Mouse (Mus musculus): ENCODE measurements around the gene Mtr.

The Mtr gene

GRCm38 (mm10) chr13:12245938-12246337 lies 12.0 kb downstream of the Mtr start:
- no peak for DNase-seq (ENCODE audit: extremely low spot score, low read depth, low spot score)

GRCm38 (mm10) chr13:12243991-12244390 lies 13.9 kb downstream of the Mtr start:
- DNase-seq (ENCODE audit: extremely low spot score, low read depth, low spot score), result no peak

DNA sequence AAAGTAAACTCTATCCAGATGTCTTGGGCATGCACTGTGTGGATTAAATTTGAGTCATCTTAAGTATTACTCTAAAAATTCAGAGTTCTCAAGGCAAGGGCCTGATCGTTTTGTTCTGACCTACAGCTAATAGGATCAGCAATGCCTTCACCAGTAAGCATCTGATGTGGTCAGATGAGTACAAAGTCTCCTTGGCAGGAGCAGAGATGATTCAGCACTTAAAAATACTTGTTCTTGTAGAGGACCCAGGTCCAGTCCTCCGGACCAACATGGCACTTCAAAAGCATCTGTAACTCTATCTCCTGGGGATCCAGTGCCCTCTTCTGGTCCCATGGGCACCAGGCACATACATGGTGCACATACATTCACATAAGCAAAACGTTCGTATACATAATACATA lies 25.8 kb downstream of the Mtr start:
- no peak for DNase-seq (ENCODE audit: extremely low spot score, low read depth, low spot score)

DNA sequence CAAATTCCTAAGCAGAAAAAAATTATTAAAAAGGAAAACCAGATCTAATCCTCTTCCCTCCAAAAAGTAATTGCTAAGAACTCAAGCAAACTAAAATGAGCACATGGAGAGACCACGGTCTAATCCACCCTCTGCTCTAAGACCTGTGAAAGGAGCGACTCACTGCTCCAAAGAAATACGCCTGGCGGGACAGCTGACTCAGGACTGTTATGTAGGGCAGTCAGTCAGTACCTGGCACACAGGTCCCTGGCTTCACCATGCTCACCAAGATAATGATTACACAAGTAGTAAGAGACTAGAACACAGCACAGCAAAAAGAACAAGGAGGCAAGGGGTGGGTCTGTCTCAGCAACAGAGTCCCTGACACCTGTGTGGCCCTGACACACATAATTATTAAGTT lies 29.7 kb downstream of the Mtr start:
- no peak for DNase-seq (ENCODE audit: extremely low spot score, low read depth, low spot score)

DNA sequence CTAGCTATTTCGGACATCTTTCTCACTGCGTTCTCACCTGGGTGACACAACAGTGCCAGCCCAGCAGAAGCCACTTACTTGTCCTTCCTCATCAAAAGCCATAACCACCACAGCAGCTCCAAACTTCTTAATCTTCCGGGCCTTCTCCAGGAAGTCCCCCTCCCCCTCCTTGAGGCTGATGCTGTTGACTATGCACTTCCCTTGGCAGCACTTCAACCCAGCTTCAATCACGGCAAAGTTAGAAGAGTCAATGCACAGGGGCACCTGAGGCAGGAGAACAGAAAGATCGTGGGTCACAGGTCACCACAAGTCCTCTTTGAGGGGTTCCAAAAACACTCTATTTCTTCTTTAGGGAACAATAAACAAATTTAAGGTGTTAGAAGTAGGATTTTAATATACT lies 30.3 kb downstream of the Mtr start:
- no peak for DNase-seq (ENCODE audit: extremely low spot score, low read depth, low spot score)

DNA sequence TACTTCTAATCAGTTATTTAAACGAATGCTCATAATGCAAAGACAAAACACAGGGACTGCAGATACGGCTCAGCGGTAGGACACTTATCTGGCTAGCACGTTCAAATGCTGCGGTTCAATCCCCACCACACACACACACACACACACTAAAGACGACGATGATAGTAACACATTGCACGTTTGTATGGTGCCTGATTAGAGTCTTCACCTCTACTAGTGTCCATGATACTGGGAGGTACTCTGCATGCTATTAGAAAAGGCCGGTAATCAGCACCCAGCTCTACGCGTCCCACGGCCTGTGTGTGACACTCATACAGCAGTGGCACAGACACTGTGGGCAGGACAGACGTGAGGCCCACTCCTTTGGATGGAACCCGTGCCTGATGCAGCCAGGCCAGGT lies 39.3 kb downstream of the Mtr start:
- no peak for DNase-seq (ENCODE audit: extremely low spot score, low read depth, low spot score)

- no peak for DNase-seq (ENCODE audit: extremely low spot score, low read depth, low spot score)
Observed at GRCm38 (mm10) chr13:12214922-12215321, 43.0 kb downstream of the Mtr start.

DNA sequence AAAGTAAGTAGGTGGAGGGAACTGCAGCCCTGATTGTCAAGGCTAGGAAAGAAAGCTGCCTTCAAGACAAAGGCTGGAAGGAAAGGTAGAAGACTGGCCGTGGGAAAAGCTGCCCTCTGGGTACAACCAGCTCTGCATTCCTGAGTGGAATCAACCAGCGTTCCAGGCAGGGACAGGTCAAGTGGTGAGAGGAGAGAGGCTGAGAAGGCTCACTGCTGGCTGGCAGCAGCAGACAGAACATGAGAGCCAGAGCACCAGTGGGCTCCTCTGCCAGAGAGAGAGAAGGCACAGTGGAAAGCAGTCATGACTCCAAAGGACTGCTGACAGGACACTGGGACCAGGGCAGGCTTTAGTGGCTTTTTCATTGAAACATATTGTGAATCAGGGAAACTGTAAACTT lies 46.9 kb downstream of the Mtr start:
- DNase-seq (ENCODE audit: extremely low spot score, low read depth, low spot score), result no peak

- peak; percentile 24 for DNase-seq (ENCODE audit: extremely low spot score, low read depth, low spot score)
Observed at GRCm38 (mm10) chr13:12210023-12210762, 47.7 kb downstream of the Mtr start.

- DNase-seq (ENCODE audit: extremely low spot score, low read depth, low spot score), result no peak
Observed at GRCm38 (mm10) chr13:12200372-12200771, 57.5 kb downstream of the Mtr start.

DNA sequence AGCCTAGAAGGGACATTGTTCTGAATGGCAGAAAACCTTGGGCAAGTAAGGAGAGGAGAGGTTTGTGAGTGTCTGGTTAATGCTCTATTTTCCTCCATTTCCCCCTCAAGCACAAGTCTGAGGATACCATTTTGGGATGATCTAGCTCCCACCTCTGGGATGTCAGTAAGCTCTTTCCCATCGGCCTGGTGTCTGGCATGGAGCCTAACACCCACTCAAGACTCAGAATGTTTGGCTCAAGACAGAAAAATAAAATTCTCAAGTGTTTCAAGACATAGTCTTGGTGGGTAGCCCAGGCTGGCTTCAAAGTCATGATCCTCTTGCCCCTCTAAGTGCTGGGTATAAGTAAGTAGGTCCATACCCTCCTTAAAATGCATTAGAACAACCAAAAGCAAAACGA lies 59.4 kb downstream of the Mtr start:
- DNase-seq (ENCODE audit: extremely low spot score, low read depth, low spot score), result no peak

- DNase-seq (ENCODE audit: extremely low spot score, low read depth, low spot score), result no peak
Observed at GRCm38 (mm10) chr13:12196861-12197260, 61.1 kb downstream of the Mtr start.

GRCm38 (mm10) chr13:12196012-12196411 lies 61.9 kb downstream of the Mtr start:
- DNase-seq (ENCODE audit: extremely low spot score, low read depth, low spot score), result no peak

- DNase-seq (ENCODE audit: extremely low spot score, low read depth, low spot score), result no peak
Observed at GRCm38 (mm10) chr13:12194942-12195662, 62.8 kb downstream of the Mtr start.

- no peak for DNase-seq (ENCODE audit: extremely low spot score, low read depth, low spot score)
Observed at GRCm38 (mm10) chr13:12189219-12189618, 68.7 kb downstream of the Mtr start.

GRCm38 (mm10) chr13:12188804-12189203 lies 69.1 kb downstream of the Mtr start:
- DNase-seq (ENCODE audit: extremely low spot score, low read depth, low spot score), result no peak

- no peak for DNase-seq (ENCODE audit: extremely low spot score, low read depth, low spot score)
Observed at GRCm38 (mm10) chr13:12179481-12179880, 78.4 kb downstream of the Mtr start.

DNA sequence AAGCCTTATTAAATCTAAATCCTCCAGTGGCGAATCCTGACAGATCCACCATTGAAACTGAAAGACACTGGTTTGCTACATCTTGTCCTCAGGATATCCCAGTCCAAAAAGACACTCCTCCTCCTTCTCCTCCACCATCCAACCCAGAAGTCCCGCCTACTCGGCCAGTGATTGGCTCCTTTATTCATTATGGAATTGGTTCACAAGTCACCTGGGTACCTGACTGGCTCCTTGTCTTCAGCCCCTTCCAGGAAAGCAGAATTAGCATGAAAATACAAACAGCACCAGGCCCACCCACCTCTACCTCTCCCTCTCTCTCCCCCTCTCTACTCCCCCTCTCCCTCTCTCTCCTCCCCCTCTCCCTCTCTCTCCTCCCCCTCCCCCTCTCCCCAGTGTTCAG lies 81.2 kb downstream of the Mtr start:
- DNase-seq (ENCODE audit: extremely low spot score, low read depth, low spot score), result no peak

GRCm38 (mm10) chr13:12175988-12176736 lies 81.8 kb downstream of the Mtr start:
- no peak for DNase-seq (ENCODE audit: extremely low spot score, low read depth, low spot score)

GRCm38 (mm10) chr13:12167276-12167675 lies 90.6 kb downstream of the Mtr start:
- DNase-seq (ENCODE audit: extremely low spot score, low read depth, low spot score), result no peak

- DNase-seq (ENCODE audit: extremely low spot score, low read depth, low spot score), result no peak
Observed at GRCm38 (mm10) chr13:12166386-12166785, 91.5 kb downstream of the Mtr start.

Data from hindlimb bud, embryonic 11.5 days (tissue).